In the genomic region with DNA sequence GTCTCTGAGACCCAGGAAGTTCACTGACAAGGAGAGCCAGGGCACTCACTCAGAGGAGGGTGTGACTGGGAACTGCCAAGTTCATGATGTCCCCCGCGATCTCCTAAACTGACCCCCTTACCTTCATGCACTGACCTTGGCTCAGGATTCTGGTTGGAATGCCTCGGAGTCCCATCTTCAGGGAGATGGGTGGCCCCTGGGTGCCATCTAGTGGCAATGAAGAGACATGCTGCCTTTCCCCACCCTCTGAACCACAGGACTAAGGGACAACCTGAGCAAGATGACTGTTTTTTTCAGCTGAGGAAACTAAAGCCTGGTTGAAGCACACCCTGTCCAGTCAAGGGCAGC, we compare ENCODE assay signal across 10 mouse cellular contexts. TPM values are rescaled to one million over a fixed set of nuclear protein-coding genes. Genes with fewer than 3 reads are reported as not detected.
DNase-seq lines count a peak whose midpoint lies in the region; ATAC-seq lines count a peak whose summit lies in the region.
"Had no signal": no experiment of that assay in that cellular context is flagged by ENCODE, and none has a peak within 500 bp of the region (broad histone marks: within the 10 kb centered on the region; RNA-seq: fewer than 3 reads in every experiment).

No protein-coding gene starts in this region.

- 21% methylated on average over 3 of the region's 3 CpGs for WGBS in neural tube, embryonic 15.5 days
- 25% methylated on average over 3 of the region's 3 CpGs for WGBS in limb, embryonic 10.5 days

- no peak overlapping the region for H3K4me2 ChIP-seq in neural tube, embryonic 15.5 days

- no peak overlapping the region for H3K9ac ChIP-seq in neural tube, embryonic 15.5 days (replicated peaks)

- no peaks in the 10 kb centered on the region for H3K36me3 ChIP-seq in neural tube, embryonic 15.5 days
- no peaks in the 10 kb centered on the region for H3K36me3 ChIP-seq in limb, embryonic 10.5 days

- no peak overlapping the region for H3K27ac ChIP-seq in neural tube, embryonic 15.5 days (replicated peaks)
- H3K27ac ChIP-seq in limb, embryonic 10.5 days, result no peak overlapping the region

- ATAC-seq in neural tube, embryonic 15.5 days (ENCODE audit: low FRiP score), result no peak

- H3K4me3 ChIP-seq in neural tube, embryonic 15.5 days (replicated peaks), result no peak overlapping the region
- H3K4me3 ChIP-seq in limb, embryonic 10.5 days, result no peak overlapping the region
- H3K4me3 ChIP-seq: erythroblast, embryonic 14.5 days; myocyte had no signal

- H3K9me3 ChIP-seq in neural tube, embryonic 15.5 days (replicated peaks), result no peaks in the 10 kb centered on the region
- H3K9me3 ChIP-seq in limb, embryonic 10.5 days (replicated peaks), result no peaks in the 10 kb centered on the region; the same call in 1 of the 2 replicates

- H3K27me3 ChIP-seq in neural tube, embryonic 15.5 days (replicated peaks), result peaks cover 3% of the 10 kb centered on the region; the same call in 1 of the 2 replicates
- H3K27me3 ChIP-seq in limb, embryonic 10.5 days (ENCODE audit: low read depth, poor library complexity, severe bottlenecking), result peaks cover 10% of the 10 kb centered on the region; the same call in 1 of the 2 replicates

- DNase-seq in neural tube, embryonic 10.5 days (ENCODE audit: extremely low spot score, low spot score), result peak; percentile 40
- peak; percentile 72 for DNase-seq in adipocyte (ENCODE audit: low spot score)
- peak; percentile 47 for DNase-seq in embryo, embryonic 11.5 days (ENCODE audit: low read depth, low spot score)
- DNase-seq in heart, postnatal 4 days, result peak; percentile 73
- peak; percentile 55 for DNase-seq in limb, embryonic 10.5 days (ENCODE audit: low spot score)
- peak; percentile 56 to 64 for DNase-seq in right cerebral cortex, adult 2 months (ENCODE audit: low spot score in 2 of 2)
- no peak for DNase-seq in spleen, adult 12 weeks (ENCODE audit: low spot score)

- peaks cover 3% of the 10 kb centered on the region; the same call in 1 of the 2 replicates for H3K4me1 ChIP-seq in neural tube, embryonic 15.5 days
- peaks cover 14% of the 10 kb centered on the region for H3K4me1 ChIP-seq in limb, embryonic 10.5 days

RNA-seq across cellular contexts. Expression of gene Apol6, which starts 40.7 kb away (rescaled TPM):
- polyA plus RNA-seq in neural tube, embryonic 15.5 days (2015; fragmentation: Nextera tagmentation; extraction: Ambion mirVana), result 0.54 TPM in 1 of 2 replicates, not detected in the other
- under 1 TPM; 0.62 to 0.65 TPM for total RNA-seq in heart, postnatal 4 days (2021)
- polyA plus RNA-seq in limb, embryonic 10.5 days (2016; fragmentation: Nextera tagmentation; extraction: Ambion mirVana), result 0.14 TPM in 1 of 2 replicates, not detected in the other

RNA-seq across cellular contexts. Expression of gene Mb, which starts 46.6 kb away (rescaled TPM):
- 1.3 TPM in 2 replicates for polyA plus RNA-seq in neural tube, embryonic 15.5 days (2015; fragmentation: Nextera tagmentation; extraction: Ambion mirVana)
- total RNA-seq in heart, postnatal 4 days (2021), result 1,000 to 10,000 TPM; 6,207 to 7,219 TPM
- polyA plus RNA-seq in limb, embryonic 10.5 days (2016; fragmentation: Nextera tagmentation; extraction: Ambion mirVana), result 0.44 and 0.60 TPM in 2 replicates
- polyA plus RNA-seq: erythroblast, embryonic 14.5 days had no signal

RNA-seq across cellular contexts. Expression of gene 1110038F14Rik, which starts 55.5 kb away (rescaled TPM):
- polyA plus RNA-seq in neural tube, embryonic 15.5 days (2015; fragmentation: Nextera tagmentation; extraction: Ambion mirVana), result 43.1 and 50.0 TPM in 2 replicates
- total RNA-seq in heart, postnatal 4 days (2021), result 10 to 100 TPM; 27.7 to 30.0 TPM
- polyA plus RNA-seq in limb, embryonic 10.5 days (2016; fragmentation: Nextera tagmentation; extraction: Ambion mirVana), result 80.3 and 88.1 TPM in 2 replicates
